Mouse (Mus musculus) bone marrow macrophage, adult 2 months (primary cell): ENCODE measurements around the gene Sema6c.

Source experiments
- CTCF ChIP-seq: IDR thresholded peaks from 2 replicates; pipeline ENCODE4 v1.5.1; 2012; ENCODE audit warnings: low read depth, mild to moderate bottlenecking, low read length, moderate library complexity
- POLR2A ChIP-seq: IDR thresholded peaks from 2 replicates; pipeline ENCODE4 v1.6.1; 2012; ENCODE audit warnings: mild to moderate bottlenecking, low read depth, low read length, borderline replicate concordance

DNA sequence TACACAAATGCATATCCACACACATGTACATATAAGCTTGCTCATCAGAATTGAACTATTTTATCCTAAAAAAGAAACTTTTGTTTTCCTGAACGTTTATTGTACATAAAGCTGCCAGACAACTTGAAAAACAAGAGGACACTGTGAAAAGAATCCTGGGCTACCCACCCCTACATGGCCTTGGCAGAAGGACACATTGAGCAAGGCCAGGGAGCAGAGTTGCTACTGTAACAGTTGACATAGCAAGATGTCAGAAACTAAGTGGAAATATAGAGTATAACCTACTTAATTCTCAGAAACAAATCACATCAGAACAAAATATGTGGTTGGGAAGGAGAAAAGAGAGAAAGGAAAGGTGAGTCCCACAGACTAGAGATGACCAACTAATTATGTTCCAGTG lies 21.6 kb downstream of the Sema6c start:
- TF ChIP-seq CTCF (no peak), POLR2A (no peak)
